Mouse (Mus musculus): ENCODE data around the gene Arfgef3.
"Not testable (repeated sequence)": the region's sequence is repeated elsewhere in the genome, so short reads cannot be mapped to it uniquely, and the experiment has no call there.

Arfgef3 gene

GRCm38 (mm10) chr10:18630498-18630897 lies 113.3 kb downstream of the Arfgef3 start:
- in situ Hi-C loops (cut with MboI; ENCODE audit: low pct_unique_long_range_greater_than_20kb in 1 of 2, low sequenced_read_pairs in 2 of 2, unreplicated experiment in 1 of 2) = no loop called here

DNA sequence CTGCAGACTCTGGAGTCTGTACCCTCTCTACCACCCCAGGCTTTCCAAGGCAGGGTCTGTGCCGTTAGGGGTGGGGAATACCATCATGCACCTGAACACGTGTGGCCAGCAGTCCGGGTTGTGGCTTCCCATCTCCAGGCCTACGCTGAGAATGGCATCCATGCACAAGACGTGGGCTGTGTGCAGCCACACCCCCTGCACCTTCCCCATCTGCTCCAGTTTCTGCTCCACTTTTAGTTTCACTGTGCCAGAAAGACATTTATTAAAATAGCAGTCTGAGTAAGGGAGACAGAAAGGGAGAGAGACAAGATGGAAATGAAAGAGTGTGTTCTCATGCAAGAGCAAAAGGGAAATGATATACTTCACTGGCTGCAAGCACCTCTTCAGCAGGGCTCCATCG lies 116.2 kb downstream of the Arfgef3 start:
- in situ Hi-C loops (cut with MboI; ENCODE audit: low pct_unique_long_range_greater_than_20kb in 1 of 2, low sequenced_read_pairs in 2 of 2, unreplicated experiment in 1 of 2) = no loop called here

GRCm38 (mm10) chr10:18612796-18613195 lies 131.0 kb downstream of the Arfgef3 start:
- in situ Hi-C loops (cut with MboI; ENCODE audit: low pct_unique_long_range_greater_than_20kb in 1 of 2, low sequenced_read_pairs in 2 of 2, unreplicated experiment in 1 of 2) = no loop called here

- in situ Hi-C loops (cut with MboI; ENCODE audit: low pct_unique_long_range_greater_than_20kb in 1 of 2, low sequenced_read_pairs in 2 of 2, unreplicated experiment in 1 of 2) = not testable (repeated sequence)
Observed at GRCm38 (mm10) chr10:18604827-18605535, 138.8 kb downstream of the Arfgef3 start.

DNA sequence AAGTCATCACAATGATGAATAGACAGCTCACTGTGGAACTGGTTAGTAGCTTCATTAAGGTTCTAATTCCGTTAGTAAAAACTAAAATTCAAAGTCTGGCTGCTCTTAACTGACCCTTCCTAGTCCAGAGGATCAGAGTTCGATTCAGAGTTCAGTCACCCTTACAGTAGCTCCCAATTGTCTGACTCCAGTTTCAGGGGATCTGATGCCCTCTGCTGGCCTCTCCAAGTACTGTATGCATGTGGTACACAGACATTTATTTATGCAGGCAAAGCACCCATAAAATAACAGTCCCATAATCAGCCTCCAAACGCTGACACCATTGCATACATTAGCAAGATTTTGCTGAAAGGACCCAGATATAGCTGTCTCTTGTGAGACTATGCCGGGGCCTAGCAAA lies 141.7 kb downstream of the Arfgef3 start:
- in situ Hi-C loops (cut with MboI; ENCODE audit: low pct_unique_long_range_greater_than_20kb in 1 of 2, low sequenced_read_pairs in 2 of 2, unreplicated experiment in 1 of 2) = no loop called here

- in situ Hi-C loops (cut with MboI; ENCODE audit: low pct_unique_long_range_greater_than_20kb in 1 of 2, low sequenced_read_pairs in 2 of 2, unreplicated experiment in 1 of 2) = no loop called here
Observed at GRCm38 (mm10) chr10:18597601-18598000, 146.1 kb downstream of the Arfgef3 start.

GRCm38 (mm10) chr10:18589455-18589854 lies 154.3 kb downstream of the Arfgef3 start:
- in situ Hi-C loops (cut with MboI; ENCODE audit: low pct_unique_long_range_greater_than_20kb in 1 of 2, low sequenced_read_pairs in 2 of 2, unreplicated experiment in 1 of 2) = no loop called here

GRCm38 (mm10) chr10:18584188-18584587 lies 159.6 kb downstream of the Arfgef3 start:
- in situ Hi-C loops (cut with MboI; ENCODE audit: low pct_unique_long_range_greater_than_20kb in 1 of 2, low sequenced_read_pairs in 2 of 2, unreplicated experiment in 1 of 2) = no loop called here

- in situ Hi-C loops (cut with MboI; ENCODE audit: low pct_unique_long_range_greater_than_20kb in 1 of 2, low sequenced_read_pairs in 2 of 2, unreplicated experiment in 1 of 2) = no loop called here
Observed at GRCm38 (mm10) chr10:18572581-18572980, 171.2 kb downstream of the Arfgef3 start.

- in situ Hi-C loops (cut with MboI; ENCODE audit: low pct_unique_long_range_greater_than_20kb in 1 of 2, low sequenced_read_pairs in 2 of 2, unreplicated experiment in 1 of 2) = no loop called here
Observed at GRCm38 (mm10) chr10:18562940-18563339, 180.8 kb downstream of the Arfgef3 start.

DNA sequence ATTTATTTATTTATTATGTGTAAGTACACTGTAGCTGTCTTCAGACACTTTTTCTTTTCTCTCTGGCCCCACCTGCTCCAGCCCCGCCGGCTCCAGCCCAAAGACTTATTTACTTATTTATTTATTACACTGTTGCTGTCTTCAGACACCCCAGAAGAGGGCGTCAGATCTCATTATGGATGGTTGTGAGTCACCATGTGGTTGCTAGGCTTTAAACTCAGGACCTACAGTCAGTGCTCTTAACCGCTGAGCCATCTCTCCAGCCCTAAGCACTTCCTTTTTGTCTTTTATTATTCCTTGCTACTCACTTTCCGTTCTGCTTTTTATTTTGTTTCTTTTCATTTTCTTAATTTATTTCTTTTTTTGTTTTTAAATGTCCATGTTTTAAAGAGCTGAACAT lies 182.3 kb downstream of the Arfgef3 start:
- in situ Hi-C loops (cut with MboI; ENCODE audit: low pct_unique_long_range_greater_than_20kb in 1 of 2, low sequenced_read_pairs in 2 of 2, unreplicated experiment in 1 of 2) = no loop called here

GRCm38 (mm10) chr10:18559076-18559475 lies 184.7 kb downstream of the Arfgef3 start:
- in situ Hi-C loops (cut with MboI; ENCODE audit: low pct_unique_long_range_greater_than_20kb in 1 of 2, low sequenced_read_pairs in 2 of 2, unreplicated experiment in 1 of 2) = not testable (repeated sequence)

DNA sequence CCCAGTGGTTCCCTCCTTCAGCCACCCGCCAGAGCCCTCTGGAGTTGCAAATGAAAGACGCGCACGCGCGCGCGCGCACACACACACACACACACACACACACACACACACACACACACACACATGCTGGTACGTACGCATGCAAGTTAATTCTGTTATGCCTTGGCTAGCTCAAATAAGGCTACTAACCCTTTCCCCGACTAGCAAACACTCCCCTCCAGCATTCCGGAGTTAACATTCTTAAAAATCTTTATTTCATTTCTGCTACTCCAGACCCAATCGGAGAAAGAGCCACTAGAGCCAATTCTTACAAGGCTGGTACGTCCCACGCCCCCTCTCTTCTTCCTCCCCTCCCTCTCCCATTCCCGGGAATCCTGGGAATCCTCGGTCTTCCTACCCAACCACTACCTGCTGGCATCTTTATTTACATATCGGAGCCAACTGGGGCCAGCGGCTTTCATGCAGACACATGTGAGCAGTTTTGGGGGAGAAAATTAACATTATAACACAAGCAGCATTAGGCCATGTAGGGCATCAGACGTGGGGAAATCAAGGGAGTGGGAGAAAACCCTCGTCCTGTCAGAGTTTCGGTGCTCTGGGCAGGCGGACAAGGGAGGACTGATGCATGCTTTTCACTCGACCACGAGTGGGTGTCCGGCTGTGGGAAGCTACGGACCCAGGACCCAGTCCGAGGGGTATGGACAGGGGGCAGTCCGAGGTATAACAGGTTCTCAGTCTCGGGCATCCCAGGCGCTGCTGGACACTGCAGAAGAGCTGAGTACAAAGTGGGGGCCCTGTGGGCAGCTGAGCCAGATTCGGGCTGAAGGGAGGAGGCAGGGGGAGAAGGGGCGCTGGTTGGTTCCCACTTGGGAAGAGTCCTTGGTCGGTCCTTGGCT lies 194.2 kb downstream of the Arfgef3 start:
- in situ Hi-C loops (cut with MboI; ENCODE audit: low pct_unique_long_range_greater_than_20kb in 1 of 2, low sequenced_read_pairs in 2 of 2, unreplicated experiment in 1 of 2) = no loop called here

DNA sequence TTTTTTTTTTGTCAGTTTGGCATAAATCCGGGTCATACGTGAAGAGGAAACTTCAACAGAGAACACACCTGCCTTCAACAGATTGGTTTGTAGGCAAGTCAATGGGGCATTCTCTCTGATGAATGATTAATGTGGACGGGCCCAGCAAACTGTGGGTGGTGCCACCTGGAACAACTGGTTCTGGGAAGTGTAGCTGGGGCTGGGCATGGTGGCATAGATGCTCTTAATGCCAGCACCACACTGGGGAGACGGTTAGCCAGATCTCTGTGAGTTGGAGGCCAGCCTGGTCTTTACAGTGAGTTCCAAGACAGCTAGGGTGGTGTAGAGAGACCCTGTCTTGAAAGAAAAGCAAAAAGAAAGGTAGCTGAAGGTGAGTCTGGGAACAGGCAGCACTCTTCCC lies 196.4 kb downstream of the Arfgef3 start:
- in situ Hi-C loops (cut with MboI; ENCODE audit: low pct_unique_long_range_greater_than_20kb in 1 of 2, low sequenced_read_pairs in 2 of 2, unreplicated experiment in 1 of 2) = no loop called here

DNA sequence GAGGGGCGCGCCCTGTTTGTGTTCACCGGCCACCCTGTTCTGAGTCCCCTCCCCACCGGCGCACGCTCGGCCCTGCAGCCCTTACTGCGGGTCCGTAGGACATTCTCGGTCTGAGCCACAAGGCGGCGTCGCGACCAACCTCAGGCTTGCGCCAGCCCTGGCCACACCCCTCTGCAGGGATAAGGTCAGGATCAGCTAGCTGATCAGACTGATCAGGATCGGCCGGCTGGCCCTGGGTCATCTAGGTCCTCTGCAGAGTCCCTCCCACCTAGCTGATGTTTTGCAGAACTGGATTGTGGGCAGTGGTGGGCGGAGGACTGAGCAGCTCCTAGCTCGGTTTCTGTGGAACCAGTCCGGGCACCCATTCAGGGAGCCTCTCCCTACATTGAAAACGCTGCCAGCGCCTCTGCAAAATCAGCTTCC lies 197.9 kb downstream of the Arfgef3 start, which contains the start of gene Hebp2:
TSS of gene Hebp2 (minus strand) at position 264 of the 423 bp plus-strand sequence.
- in situ Hi-C loops (cut with MboI; ENCODE audit: low pct_unique_long_range_greater_than_20kb in 1 of 2, low sequenced_read_pairs in 2 of 2, unreplicated experiment in 1 of 2) = no loop called here

- in situ Hi-C loops (cut with MboI; ENCODE audit: low pct_unique_long_range_greater_than_20kb in 1 of 2, low sequenced_read_pairs in 2 of 2, unreplicated experiment in 1 of 2) = no loop called here
Observed at GRCm38 (mm10) chr10:18545309-18545708, 198.4 kb downstream of the Arfgef3 start.

- in situ Hi-C loops (cut with MboI; ENCODE audit: low pct_unique_long_range_greater_than_20kb in 1 of 2, low sequenced_read_pairs in 2 of 2, unreplicated experiment in 1 of 2) = no loop called here
Observed at GRCm38 (mm10) chr10:18536889-18537288, 206.9 kb downstream of the Arfgef3 start.

DNA sequence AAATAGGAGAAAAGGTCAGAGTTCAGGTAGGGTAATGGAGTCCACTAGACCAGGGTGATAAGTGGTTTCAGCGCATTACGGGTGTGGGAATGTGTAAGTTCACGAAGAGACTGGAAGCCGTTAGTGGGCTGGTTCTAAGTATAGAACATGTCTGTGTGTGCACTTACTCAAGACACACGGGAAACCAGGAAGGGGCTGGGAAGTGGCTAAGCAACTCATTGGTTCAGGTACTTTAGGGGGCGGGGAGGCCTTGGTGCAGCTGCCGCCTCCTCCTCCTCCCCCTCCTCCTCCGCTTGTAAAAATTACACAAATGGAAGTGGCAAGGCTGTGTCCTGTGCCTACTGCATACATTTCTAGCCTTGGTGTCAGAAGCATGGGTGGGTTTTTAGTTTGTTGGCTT lies 211.5 kb downstream of the Arfgef3 start:
- in situ Hi-C loops (cut with MboI; ENCODE audit: low pct_unique_long_range_greater_than_20kb in 1 of 2, low sequenced_read_pairs in 2 of 2, unreplicated experiment in 1 of 2) = no loop called here
